Mouse (Mus musculus): ENCODE data around the gene Rdm1.
A peak's percentile ranks its signal among the peaks of the same experiment; 100 is the strongest.
"Not testable (repeated sequence)": the region's sequence is repeated elsewhere in the genome, so short reads cannot be mapped to it uniquely, and the experiment has no call there.

The Rdm1 gene

DNA sequence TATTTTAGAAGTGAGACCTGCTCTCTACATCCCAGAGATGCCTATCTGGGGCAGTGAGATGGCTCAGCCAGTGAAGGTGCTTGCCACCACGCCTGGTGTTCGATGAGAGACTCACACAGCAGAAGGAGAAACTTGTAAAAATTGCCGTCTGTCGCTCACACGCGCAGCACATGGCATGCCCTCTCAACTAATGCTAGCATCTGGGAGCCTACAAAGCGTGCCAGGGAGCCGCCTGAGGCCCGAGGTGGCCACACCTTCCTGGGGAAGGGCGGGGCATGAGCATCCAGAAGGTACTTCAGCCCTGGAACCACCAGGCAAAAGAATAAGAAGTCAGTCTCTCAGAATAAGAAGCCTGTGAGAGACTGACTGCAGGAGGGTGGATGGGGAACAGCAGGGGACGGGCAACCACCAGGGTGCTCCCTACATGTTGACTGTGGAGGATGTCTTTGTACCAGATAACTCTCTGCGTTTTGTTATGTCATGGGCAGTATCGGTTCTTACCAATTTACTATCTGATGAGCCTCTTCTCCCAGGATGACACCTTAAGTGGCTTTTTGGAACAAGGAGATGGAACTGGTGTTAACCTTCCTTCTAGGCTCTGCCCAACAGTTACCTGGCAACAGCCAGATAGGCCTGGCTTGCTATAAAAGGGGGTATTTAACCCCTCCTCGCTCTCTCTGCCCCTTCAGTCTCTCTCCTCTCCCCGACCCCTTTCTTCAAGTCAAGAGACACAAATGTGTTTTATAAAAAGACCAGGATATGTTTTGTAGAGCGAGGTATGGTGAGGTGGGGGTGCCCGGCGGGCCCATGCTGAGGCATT, 9.8 kb upstream of the Rdm1 start:
- no peak for DNase-seq

DNA sequence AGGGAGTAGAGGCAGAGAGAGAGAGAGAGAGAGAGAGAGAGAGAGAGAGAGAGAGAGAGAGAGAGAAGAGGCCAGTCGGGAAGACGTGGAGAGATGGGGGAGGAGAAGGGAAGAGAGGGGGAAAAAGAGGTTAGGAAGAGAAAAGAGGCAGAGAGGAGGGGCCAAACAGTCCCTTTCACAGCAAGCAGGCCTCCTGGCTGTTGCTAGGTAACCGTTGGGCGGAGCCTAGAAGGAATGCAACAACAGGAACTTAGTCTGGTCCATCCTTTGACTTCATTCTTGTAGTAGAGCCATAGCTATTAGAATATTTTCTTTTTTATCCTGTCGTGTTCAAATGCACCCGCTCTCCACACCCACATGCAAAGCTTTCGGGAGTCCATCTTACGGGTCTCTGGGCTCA, 9.1 kb upstream of the Rdm1 start:
- no peak for DNase-seq

DNA sequence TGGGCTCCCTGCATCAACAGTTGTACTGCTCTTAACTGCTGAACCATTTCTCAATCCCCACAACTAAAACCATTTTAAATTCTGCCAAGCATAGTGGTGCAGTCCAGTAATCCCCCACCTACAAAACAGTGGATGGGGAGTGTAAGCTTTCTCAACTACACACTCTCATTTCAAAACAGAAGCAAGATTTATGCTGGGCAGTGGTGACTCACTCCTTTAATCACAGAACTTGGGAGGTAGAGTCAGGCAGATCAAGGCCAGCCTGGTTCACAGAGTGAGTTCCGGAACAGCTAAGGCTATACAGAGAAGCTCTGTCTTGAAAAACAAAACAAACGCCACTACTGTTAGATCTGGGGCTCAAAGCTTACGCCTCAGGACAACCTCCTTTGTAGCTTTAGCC, 8.4 kb upstream of the Rdm1 start:
- no peak for DNase-seq

DNA sequence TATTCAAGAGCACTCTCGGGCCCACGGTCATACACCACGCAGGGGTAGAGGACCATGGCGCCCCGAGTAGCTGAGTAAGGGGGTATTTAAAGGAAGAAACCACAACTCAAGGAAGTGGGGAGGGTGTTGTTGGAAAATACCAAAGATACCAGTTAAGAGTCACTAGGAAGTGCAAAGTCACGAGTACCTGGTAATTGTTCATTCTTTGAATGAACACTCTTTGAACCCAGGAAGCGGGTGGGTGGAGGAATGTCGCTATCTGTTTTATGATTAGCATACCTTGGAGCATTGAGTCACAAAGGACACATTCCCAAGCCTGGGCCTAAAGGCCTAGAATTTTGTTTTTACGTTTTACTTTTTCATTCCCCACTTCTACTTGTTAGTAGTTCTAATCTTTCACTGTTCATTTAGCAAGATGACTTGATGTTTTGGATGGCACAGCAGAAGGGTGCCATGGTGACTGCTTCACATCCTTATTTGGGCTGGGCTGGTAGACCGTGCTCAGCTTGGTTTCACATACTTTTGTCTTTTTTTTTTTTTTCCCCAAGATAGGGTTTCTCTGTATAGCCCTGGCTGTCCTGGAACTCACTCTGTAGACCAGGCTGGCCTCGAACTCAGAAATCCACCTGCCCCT, 6.9 kb upstream of the Rdm1 start:
- DNase-seq = not testable (repeated sequence)

DNA sequence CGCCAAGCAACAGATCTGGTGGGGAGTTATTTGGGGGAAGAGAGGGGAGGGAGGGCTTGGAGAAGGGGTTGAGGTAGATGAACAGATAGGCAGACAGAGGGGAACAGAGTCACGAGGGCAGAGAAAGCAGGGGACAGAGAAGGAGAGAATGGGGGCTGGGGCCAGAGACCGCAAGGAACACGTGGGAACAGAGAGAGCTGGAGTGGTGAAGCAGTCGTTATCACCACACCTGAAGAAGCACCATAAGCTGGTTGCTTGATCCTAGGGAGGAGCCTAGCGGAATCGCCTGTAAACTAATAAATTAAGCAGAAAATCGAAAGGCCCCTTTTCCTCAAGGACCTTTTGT, 373 bp upstream of the Rdm1 start:
- DNase-seq = no peak

DNA sequence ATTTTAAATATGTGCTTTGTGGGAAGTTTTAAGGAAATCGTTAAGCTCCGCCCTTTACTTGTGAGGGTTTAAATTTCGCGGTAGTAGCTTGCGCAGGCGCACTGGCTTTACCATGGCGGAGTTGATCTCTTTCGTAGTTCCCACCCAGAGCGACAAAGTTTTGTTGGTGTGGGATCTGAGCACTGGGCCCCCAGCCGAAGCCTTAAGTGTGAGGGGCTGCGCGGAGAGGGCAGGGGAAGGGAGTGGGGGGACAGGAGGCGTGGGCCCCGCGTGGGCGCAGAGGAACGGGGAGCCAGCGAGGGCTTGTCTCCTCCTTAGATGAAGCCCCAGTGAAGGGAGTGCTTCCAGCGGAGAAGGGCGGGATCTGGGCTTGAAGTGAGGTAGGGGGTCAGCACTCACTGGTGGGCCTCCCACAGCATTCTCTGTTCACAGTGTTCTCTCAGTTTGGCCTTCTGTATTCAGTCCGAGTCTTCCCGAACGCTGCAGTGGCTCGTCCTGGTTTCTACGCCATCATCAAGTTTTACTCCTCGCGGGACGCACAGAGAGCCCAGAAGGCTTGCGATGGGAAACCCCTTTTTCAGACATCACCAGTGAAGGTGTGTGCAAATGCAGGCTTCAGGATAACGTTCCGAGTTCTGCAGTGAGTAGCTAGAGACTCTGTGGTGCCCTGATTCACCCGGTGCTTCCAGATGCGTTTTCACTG, 1.0 kb downstream of the Rdm1 start:
- peak; percentile 78 for DNase-seq

DNA sequence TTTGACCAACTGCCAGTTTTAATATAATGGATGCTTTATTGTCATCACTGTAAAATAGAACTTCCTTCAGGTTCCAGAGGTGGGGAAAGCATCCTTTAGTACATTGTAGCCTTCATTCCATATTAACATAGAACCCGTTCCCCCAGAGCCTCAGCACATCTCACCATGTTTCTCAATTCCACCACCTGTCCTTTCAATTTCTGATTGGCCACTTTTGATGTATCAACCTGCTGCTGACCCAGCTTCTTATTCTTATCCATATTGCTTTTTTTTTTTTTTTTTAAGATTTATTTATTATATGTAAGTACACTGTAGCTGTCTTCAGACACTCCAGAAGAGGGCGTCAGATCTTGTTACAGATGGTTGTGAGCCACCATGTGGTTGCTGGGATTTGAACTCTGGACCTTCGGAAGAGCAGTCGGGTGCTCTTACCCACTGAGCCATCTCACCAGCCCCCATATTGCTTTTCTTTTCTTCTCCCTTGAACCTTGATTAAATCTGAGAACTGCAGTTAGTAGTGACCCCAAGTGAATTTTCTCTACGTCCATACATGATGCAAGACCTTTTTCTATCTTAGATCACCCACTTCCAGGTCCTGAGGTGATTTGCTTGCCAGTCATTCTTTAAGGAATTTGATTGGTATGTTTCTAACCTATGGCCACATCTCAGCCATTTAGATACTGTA, 1.9 kb downstream of the Rdm1 start:
- DNase-seq = not testable (repeated sequence)

DNA sequence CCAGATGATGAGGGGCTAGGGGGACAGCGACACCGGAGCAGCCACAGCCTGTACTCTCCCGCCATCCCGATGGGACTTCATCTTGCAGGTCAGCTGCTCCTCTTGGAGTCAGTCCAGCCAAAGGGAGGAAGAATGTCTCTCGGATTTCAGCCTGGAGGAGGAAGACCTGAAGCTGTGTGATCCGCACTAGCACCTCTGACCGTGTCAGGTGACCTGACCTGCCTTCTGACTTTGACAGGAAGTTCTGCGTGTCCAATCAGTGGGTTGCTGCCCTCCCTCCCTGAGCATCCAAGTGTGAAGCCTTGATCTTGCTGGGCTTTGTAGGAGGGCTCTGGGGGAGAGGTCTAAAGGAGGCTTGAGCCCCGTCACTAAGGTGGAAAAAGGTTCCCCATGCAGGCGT, 8.7 kb downstream of the Rdm1 start:
- DNase-seq = no peak

DNA sequence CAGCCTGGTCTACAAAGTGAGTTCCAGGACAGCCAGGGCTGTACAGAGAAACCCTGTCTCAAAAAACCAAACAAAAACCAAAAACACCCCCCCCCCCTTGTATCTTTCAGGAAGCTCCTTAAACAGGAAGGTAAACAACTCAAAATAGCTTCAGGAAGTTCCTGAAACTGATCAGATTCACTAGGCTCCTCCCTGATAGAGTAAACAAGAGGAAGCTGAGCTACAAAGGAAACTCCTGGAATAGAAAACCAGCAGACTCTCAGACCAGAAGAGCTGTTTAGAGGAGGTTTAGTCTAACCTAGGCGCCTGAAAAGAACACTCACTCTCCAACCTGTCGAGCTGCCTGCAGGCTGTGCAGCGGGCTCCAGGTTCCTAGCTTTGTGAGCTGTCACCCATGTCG, 12.8 kb downstream of the Rdm1 start:
- DNase-seq = no peak

DNA sequence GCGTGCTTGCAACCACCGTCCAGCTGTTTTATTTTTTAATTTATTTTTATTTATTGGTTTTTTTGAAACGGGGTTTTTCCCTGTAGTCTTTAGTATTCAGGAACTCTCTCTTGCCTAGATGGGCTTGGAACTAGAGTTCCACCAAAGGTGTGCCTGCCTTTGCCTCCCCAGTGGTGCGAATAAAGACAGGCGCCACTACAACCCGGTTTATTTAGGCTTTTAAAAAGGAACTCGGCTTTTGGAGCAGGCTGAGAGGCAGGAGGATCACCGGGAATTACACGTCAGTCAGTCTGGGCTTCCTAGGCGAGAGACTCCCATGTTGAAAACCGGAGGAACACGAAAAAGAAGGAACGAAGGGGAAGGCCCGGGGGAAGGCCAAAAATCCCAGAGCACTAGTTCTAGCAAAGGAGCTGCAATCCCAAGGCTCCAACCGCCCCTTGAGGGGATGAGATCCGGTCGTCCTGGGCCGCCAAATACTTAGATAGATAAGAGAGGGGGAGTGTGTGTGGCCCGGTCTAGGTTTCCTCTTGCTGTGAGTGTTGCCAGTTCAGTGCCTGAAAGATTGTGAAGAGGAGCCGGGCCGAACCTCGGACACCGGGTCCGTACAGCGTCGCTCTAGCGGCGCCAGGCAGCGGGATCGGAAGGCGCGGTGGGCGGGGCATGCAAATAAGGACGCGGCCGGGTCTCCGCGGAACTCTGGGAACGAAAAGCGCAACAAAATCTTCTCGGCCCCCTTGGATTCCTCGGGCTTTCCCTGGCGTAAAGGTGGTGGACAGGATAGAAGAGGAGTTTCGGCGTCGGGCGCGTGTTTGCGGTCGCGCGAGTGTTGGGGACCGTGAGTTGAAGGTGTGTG, 14.1 kb downstream of the Rdm1 start:
- DNase-seq = peak; percentile 81

DNA sequence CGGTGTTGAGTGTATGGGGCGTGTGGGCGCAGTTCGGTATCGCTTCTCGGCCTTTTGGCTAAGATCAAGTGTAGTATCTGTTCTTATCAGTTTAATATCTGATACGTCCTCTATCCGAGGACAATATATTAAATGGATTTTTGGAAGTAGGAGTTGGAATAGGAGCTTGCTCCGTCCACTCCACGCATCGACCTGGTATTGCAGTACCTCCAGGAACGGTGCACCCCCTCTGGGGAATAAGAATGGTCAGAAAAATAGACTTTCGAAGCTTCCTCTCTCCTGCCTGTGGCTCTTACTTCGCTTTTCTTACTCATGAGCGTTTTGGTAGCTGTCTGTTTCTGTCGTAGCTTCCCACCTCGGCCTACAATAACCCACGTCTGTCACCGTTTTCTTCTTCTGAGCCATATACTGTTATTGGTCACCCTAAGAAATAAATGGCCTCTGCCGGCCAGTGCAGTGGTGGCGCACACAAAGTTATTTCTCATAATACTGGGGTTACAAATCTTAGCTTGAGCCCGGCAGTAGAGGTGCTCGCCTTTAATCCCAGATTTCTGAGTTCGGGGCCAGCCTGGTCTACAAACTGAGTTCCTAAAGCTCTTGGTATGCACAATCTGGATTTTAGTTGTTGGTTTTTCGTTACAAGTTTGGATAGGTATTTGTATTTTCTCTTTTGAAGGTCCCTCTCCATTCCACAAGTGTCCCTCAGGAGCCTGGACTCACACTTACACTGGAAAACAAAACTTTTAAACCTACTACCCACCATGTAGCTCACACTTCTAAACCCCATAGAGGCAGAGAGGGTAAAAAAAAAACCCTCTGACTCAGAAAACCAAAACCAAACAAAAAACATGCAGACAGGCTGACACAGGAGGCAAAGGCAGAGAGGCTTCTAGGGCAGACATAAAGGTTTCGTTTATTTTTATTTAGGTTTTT, 15.0 kb downstream of the Rdm1 start:
- not testable (repeated sequence) for DNase-seq

DNA sequence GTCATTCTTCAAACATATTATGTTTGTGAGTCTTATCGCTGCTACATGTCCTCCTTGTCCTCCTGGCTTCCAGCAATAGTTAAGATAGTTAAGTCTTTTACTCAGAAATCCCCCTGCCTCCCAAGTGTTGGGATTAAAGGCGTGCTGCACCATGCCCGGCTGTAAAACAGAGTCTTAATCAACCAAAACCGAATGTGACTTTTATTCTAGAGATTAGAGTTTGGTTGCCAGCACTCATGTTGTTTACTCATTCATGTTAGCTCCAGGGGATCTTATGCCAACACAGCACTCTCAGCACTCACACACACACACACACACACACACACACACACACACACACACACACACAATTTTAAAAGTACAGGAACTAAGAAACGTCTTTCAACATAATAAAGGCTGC, 15.9 kb downstream of the Rdm1 start:
- peak; percentile 16 for DNase-seq

DNA sequence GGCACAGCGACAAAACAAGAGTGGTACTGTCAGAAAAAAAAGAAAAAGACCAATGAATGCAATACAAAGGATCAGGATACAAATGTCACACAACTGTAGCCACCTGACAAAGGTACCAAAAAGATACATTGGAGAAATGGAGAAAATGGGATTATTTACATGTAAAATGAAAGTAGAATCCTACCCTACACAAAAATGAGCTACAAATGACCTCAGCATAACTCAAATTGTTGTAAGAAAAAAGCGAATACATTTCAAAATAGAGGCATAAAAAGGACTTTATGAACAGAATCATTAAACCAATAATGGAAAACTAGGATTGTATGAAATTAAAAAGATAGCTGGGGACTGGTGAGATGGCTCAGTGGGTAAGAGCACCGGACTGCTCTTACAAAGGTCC, 17.6 kb downstream of the Rdm1 start:
- DNase-seq = no peak

DNA sequence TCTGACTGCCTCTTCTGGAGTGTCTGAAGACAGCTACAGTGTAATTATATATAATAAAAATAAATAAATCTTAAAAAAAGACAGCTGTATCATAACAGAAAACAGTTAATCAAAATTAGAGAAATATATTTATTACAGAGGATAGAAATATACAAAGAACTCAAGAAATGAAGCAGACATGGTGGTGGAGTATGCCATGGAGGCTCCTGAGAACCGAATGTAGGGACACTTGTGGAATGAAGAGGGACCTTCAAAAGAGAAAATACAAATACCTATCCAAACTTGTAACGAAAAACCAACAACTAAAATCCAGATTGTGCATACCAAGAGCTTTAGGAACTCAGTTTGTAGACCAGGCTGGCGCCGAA, 18.0 kb downstream of the Rdm1 start:
- DNase-seq = not testable (repeated sequence)

DNA sequence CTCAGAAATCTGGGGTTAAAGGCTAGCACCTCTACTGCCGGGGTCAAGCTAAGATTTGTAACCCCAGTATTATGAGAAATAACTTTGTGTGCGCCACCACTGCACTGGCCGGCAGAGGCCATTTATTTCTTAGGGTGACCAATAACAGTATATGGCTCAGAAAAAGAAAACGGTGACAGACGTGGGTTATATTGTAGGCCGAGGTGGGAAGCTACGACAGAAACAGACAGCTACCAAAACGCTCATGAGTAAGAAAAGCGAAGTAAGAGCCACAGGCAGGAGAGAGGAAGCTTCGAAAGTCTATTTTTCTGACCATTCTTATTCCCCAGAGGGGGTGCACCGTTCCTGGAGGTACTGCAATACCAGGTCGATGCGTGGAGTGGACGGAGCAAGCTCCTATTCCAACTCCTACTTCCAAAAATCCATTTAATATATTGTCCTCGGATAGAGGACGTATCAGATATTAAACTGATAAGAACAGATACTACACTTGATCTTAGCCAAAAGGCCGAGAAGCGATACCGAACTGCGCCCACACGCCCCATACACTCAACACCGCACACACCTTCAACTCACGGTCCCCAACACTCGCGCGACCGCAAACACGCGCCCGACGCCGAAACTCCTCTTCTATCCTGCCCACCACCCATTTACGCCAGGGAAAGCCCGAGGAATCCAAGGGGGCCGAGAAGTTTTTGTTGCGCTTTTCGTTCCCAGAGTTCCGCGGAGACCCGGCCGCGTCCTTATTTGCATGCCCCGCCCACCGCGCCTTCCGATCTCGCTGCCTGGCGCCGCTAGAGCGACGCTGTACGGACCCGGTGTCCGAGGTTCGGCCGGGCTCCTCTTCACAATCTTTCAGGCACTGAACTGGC, 18.7 kb downstream of the Rdm1 start:
- DNase-seq = peak; percentile 76

DNA sequence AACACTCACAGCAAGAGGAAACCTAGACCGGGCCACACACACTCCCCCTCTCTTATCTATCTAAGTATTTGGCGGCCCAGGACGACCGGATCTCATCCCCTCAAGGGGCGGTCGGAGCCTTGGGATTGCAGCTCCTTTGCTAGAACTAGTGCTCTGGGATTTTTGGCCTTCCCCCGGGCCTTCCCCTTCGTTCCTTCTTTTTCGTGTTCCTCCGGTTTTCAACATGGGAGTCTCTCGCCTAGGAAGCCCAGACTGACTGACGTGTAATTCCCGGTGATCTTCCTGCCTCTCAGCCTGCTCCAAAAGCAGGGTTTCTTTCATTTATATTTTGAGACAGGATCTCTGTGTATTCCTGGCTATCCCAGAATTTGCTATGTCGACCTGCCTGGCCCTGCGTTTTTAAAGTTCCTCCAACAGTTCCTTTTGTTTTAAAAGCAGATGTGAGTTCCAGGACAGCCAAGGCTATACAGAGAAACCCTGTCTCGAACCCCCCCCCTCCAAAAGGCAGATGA, 19.3 kb downstream of the Rdm1 start:
- DNase-seq = not testable (repeated sequence)

DNA sequence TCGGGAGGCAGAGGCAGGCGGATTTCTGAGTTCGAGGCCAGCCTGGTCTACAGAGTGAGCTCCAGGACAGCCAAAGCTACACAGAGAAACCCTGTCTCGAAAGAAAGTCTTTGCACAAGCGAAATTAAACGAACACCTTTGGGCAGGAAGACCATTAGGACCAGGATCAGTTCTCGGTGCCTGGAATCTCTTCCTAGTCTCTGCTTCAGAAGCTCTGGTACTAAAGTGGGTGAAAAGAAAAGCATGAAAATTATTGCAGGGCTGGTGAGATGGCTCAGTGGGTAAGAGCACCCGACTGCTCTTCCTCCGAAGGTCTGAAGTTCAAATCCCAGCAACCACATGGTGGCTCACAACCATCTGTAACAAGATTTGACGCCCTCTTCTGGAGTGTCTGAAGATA, 20.1 kb downstream of the Rdm1 start:
- DNase-seq = not testable (repeated sequence)

DNA sequence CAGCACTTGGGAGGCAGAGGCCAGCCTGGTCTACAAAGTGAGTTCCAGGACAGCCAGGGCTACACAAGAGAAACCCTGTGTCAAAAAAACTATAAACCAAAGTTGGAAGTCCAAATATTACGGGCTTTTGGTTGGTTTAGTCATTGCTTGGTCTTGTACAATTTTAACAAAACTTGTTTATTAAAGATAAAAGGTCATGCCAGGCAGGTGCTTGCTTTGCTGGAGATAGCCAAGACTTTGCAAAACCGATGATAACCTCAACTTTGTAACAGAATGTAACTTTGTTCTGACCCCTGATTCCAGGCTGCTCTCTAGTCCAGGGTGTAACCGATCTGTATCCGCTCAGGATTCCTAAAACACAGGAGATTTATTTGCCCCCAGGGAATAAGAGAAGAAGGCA, 29.4 kb downstream of the Rdm1 start:
- DNase-seq = no peak

DNA sequence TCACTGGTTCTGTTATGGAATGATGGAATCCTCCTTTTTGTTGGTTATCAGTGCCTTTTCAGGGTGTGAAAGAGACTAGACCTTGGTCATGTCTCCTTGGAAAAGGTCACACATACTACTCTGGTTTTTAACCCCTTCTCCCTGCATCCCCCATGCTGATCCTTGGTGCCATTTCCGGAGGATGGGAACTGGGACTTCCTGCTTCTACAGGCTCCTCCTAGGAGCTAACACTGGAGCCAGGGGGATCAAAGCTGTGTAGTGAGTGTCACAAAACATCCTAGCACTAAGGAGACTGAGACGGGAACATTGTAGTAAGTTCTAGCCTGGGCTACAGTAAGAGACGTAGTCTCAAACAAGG, 30.5 kb downstream of the Rdm1 start:
- DNase-seq = peak; percentile 64
